In the genomic region with DNA sequence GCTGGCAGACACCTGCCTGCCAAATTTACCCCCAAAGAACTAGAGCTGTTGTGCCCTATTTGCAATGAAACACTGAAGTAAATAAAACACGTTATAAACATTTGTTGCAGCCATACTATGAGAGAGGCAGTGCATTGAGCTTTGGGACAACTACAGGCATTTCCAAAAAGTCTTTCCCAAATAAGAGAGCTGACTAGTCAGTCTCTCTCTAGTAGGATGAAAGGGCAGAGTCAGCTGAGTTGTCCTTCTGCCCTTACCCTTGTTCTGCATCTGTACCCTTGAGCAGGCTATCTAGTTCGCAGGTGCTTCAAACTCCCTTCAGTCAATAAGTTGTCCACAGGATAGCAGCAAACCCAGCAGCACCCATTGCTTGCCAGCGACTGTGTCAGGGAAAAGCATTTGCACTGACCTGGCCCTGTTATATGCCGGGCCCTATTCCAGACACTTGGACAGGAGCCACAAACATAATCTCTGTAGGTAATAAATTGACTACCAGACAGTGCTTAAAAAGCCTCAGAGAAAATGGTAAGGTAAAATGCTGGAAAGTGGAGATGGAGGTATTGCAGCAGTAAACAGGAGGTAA, we compare ENCODE assay signal across 8 mouse cellular contexts. TPM values are rescaled to one million over a fixed set of nuclear protein-coding genes. Genes with fewer than 3 reads are reported as not detected.
DNase-seq lines count a peak whose midpoint lies in the region; ATAC-seq lines count a peak whose summit lies in the region.

Gene D430041D05Rik, minus strand, starts transcription at position 51 of the 583 bp plus-strand sequence.

- H3K4me2 ChIP-seq in kidney, embryonic 15.5 days, result peak within 1 kb of the TSS; percentile 96
- peak within 1 kb of the TSS; percentile 100 for H3K4me2 ChIP-seq in heart, embryonic 16.5 days (ENCODE audit: low read depth, low read length)
- H3K4me2 ChIP-seq in limb, embryonic 15.5 days, result peak within 1 kb of the TSS; percentile 100

- intact Hi-C loops in gastrocnemius, postnatal 14 days (cut with DNase I; ENCODE audit: low total_unique reads), result no loop called here

- WGBS in kidney, embryonic 15.5 days, result 58% methylated on average over 4 of the region's 4 CpGs
- WGBS in heart, embryonic 16.5 days, result 55% methylated on average over 4 of the region's 4 CpGs
- 44% methylated on average over 4 of the region's 4 CpGs for WGBS in limb, embryonic 15.5 days

- no peak within 1 kb of the TSS for H3K27ac ChIP-seq in kidney, embryonic 15.5 days
- H3K27ac ChIP-seq in heart, embryonic 16.5 days (ENCODE audit: low read length), result no peak within 1 kb of the TSS
- no peak within 1 kb of the TSS for H3K27ac ChIP-seq in limb, embryonic 15.5 days

- peak within 1 kb of the TSS; percentile 59 for H3K4me3 ChIP-seq in kidney, embryonic 15.5 days (replicated peaks)
- peak within 1 kb of the TSS; percentile 71 for H3K4me3 ChIP-seq in heart, embryonic 16.5 days (ENCODE audit: low read length)
- peak within 1 kb of the TSS; percentile 58 for H3K4me3 ChIP-seq in limb, embryonic 15.5 days

- no peaks in the 10 kb centered on the region for H3K9me3 ChIP-seq in kidney, embryonic 15.5 days (replicated peaks)
- H3K9me3 ChIP-seq in heart, embryonic 16.5 days (replicated peaks; ENCODE audit: control insufficient read depth, low read length), result no peaks in the 10 kb centered on the region
- H3K9me3 ChIP-seq in limb, embryonic 15.5 days, result no peaks in the 10 kb centered on the region

- no peaks in the 10 kb centered on the region for H3K36me3 ChIP-seq in kidney, embryonic 15.5 days
- H3K36me3 ChIP-seq in heart, embryonic 16.5 days (ENCODE audit: control insufficient read depth, insufficient read depth), result no peaks in the 10 kb centered on the region
- no peaks in the 10 kb centered on the region for H3K36me3 ChIP-seq in limb, embryonic 15.5 days

- DNase-seq in kidney, postnatal 10 days, result no peak
- peak; percentile 66 to 71 for DNase-seq in cerebellum, postnatal 10 days
- no peak for DNase-seq in right cerebral cortex, adult 18-20 months
- DNase-seq in gastrocnemius, postnatal 14 days, result no peak
- DNase-seq in spleen, postnatal 14 days (ENCODE audit: low spot score in 2 of 2), result no peak

- ATAC-seq in kidney, embryonic 15.5 days (replicated peaks; ENCODE audit: low FRiP score), result no peak
- no peak for ATAC-seq in heart, embryonic 16.5 days (replicated peaks; ENCODE audit: extremely low read depth, insufficient read depth, low FRiP score)
- ATAC-seq in limb, embryonic 15.5 days (ENCODE audit: insufficient number of reproducible peaks, low FRiP score, low TSS enrichment, low read depth), result no peak

- H3K9ac ChIP-seq in kidney, embryonic 15.5 days, result peak within 1 kb of the TSS; percentile 42
- H3K9ac ChIP-seq in heart, embryonic 16.5 days (ENCODE audit: low read length), result peak within 1 kb of the TSS; percentile 73
- H3K9ac ChIP-seq in limb, embryonic 15.5 days, result peak within 1 kb of the TSS; percentile 50

- H3K27me3 ChIP-seq in kidney, embryonic 15.5 days, result peaks cover 64% of the 10 kb centered on the region
- H3K27me3 ChIP-seq in heart, embryonic 16.5 days (ENCODE audit: control insufficient read depth, insufficient read depth, low read length), result peaks cover 54% of the 10 kb centered on the region
- H3K27me3 ChIP-seq in limb, embryonic 15.5 days, result peaks cover 63% of the 10 kb centered on the region

- H3K4me1 ChIP-seq in kidney, embryonic 15.5 days, result peaks cover 18% of the 10 kb centered on the region
- peaks cover 8% of the 10 kb centered on the region for H3K4me1 ChIP-seq in heart, embryonic 16.5 days (ENCODE audit: control insufficient read depth, insufficient read depth, low read length)
- peaks cover 17% of the 10 kb centered on the region for H3K4me1 ChIP-seq in limb, embryonic 15.5 days

RNA-seq across cellular contexts. Expression of gene D430041D05Rik, which starts in this region (rescaled TPM):
- 0.49 and 0.66 TPM in 2 replicates for polyA plus RNA-seq in kidney, embryonic 15.5 days (2015; fragmentation: Nextera tagmentation; extraction: Ambion mirVana)
- polyA plus RNA-seq in heart, embryonic 16.5 days (2015; fragmentation: Nextera tagmentation; extraction: Ambion mirVana), result 0.15 and 0.20 TPM in 2 replicates
- polyA plus RNA-seq in limb, embryonic 15.5 days (2015; fragmentation: Nextera tagmentation; extraction: Ambion mirVana), result 0.76 and 0.87 TPM in 2 replicates
- total RNA-seq in gastrocnemius, postnatal 14 days (2021), result 1 to 10 TPM; 1.0 to 1.5 TPM

Comparison
In these comparisons a context has a peak if more than half of its experiments do, and no peak if none do; other contexts are left out.
1. DNase-seq: peak in cerebellum, postnatal 10 days (2 of 2); none in kidney, postnatal 10 days (single experiment), right cerebral cortex, adult 18-20 months (single experiment), gastrocnemius, postnatal 14 days (single experiment) and spleen, postnatal 14 days (0 of 2).
2. Peak in every context shown above with its lines, with median percentiles within 50 percentile points of each other: H3K4me2 ChIP-seq, H3K4me3 ChIP-seq and H3K9ac ChIP-seq.